In the genomic region with DNA sequence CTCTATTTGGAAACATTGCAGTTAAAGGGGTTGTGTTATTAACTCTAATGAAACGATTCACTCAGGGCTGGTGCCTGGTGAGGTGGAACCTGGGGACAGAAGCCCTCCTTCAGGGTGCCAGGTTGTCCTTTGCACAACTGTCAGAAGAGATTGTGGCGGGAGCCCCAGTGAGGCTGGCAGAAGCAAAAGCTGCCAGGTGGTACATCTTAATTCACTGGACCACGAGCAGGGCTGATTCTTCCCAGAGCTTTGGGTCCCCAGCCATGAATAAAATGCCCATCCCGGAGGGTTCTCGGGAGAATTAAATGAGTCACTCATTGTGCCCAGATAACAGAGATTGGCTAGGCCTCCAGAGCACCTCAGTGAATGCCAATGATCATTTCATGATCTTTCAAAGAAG, we compare ENCODE assay signal across 22 mouse cellular contexts.
DNase-seq lines count a peak whose midpoint lies in the region; ATAC-seq and TF ChIP-seq lines count a peak whose summit lies in the region.
"Had no signal": no experiment of that assay in that cellular context is flagged by ENCODE, and none has a peak within 500 bp of the region (broad histone marks: within the 10 kb centered on the region; RNA-seq: fewer than 3 reads in every experiment).

No protein-coding gene starts in this region.

- no peak overlapping the region for H3K4me3 ChIP-seq in cerebellum, adult 2 months (replicated peaks; ENCODE audit: insufficient read depth, low read depth, low read length)
- no peak overlapping the region for H3K4me3 ChIP-seq in hindbrain, embryonic 16.5 days (ENCODE audit: low read length)
- no peak overlapping the region for H3K4me3 ChIP-seq in hindbrain, embryonic 10.5 days
- no peak overlapping the region for H3K4me3 ChIP-seq in left cerebral cortex, adult 2 months
- H3K4me3 ChIP-seq in midbrain, postnatal 0 days (ENCODE audit: low read depth, low read length): no peak overlapping the region
- no peak overlapping the region for H3K4me3 ChIP-seq in midbrain, embryonic 16.5 days (ENCODE audit: low read depth, low read length)
- H3K4me3 ChIP-seq: embryonic facial prominence, embryonic 12.5 days; embryonic facial prominence, embryonic 15.5 days; gastrocnemius, adult 2 months; heart, embryonic 12.5 days; heart, embryonic 15.5 days had no signal

- H3K9ac ChIP-seq in hindbrain, embryonic 16.5 days (ENCODE audit: low read depth, low read length): no peak overlapping the region
- no peak overlapping the region for H3K9ac ChIP-seq in midbrain, postnatal 0 days (replicated peaks; ENCODE audit: low read length, poor library complexity, severe bottlenecking)
- H3K9ac ChIP-seq in midbrain, embryonic 16.5 days (ENCODE audit: low read depth, low read length): no peak overlapping the region
- H3K9ac ChIP-seq: embryonic facial prominence, embryonic 12.5 days; embryonic facial prominence, embryonic 15.5 days; forebrain, postnatal 0 days; heart, embryonic 12.5 days; heart, embryonic 15.5 days had no signal

- no peak overlapping the region for H3K4me2 ChIP-seq in hindbrain, embryonic 16.5 days (ENCODE audit: low read length)
- H3K4me2 ChIP-seq in midbrain, postnatal 0 days (ENCODE audit: low read depth, low read length, poor library complexity, severe bottlenecking): no peak overlapping the region
- H3K4me2 ChIP-seq in midbrain, embryonic 16.5 days (ENCODE audit: low read length): no peak overlapping the region
- H3K4me2 ChIP-seq: embryonic facial prominence, embryonic 12.5 days; embryonic facial prominence, embryonic 15.5 days; heart, embryonic 12.5 days; heart, embryonic 15.5 days had no signal

- no peak for TF ChIP-seq POLR2A in cerebellum, adult 2 months (IDR thresholded peaks at IDR 0.05; ENCODE audit: borderline replicate concordance, insufficient read depth, low read length)

- no peaks in the 10 kb centered on the region for H3K9me3 ChIP-seq in hindbrain, embryonic 16.5 days (ENCODE audit: control insufficient read depth, low read length)
- no peaks in the 10 kb centered on the region for H3K9me3 ChIP-seq in hindbrain, embryonic 10.5 days
- H3K9me3 ChIP-seq in midbrain, postnatal 0 days (ENCODE audit: low read length): no peaks in the 10 kb centered on the region
- H3K9me3 ChIP-seq in midbrain, embryonic 16.5 days (replicated peaks; ENCODE audit: control insufficient read depth, low read length, poor library complexity, severe bottlenecking): no peaks in the 10 kb centered on the region
- H3K9me3 ChIP-seq: embryonic facial prominence, embryonic 12.5 days; embryonic facial prominence, embryonic 15.5 days; heart, embryonic 12.5 days; heart, embryonic 15.5 days had no signal

- no peaks in the 10 kb centered on the region for H3K27me3 ChIP-seq in cerebellum, adult 2 months (ENCODE audit: control insufficient read depth, insufficient read depth, low read length)
- no peaks in the 10 kb centered on the region for H3K27me3 ChIP-seq in hindbrain, embryonic 16.5 days (replicated peaks; ENCODE audit: control insufficient read depth, insufficient read depth, low read length)
- no peaks in the 10 kb centered on the region for H3K27me3 ChIP-seq in hindbrain, embryonic 10.5 days (ENCODE audit: insufficient read depth, poor library complexity, severe bottlenecking)
- no peaks in the 10 kb centered on the region for H3K27me3 ChIP-seq in midbrain, postnatal 0 days (ENCODE audit: insufficient read depth, low read length)
- H3K27me3 ChIP-seq in midbrain, embryonic 16.5 days (ENCODE audit: control insufficient read depth, insufficient read depth, low read depth, low read length): no peaks in the 10 kb centered on the region
- H3K27me3 ChIP-seq: embryonic facial prominence, embryonic 12.5 days; embryonic facial prominence, embryonic 15.5 days had no signal

- WGBS in cerebellum, adult 2 months: 32% methylated on average over 5 of the region's 5 CpGs
- WGBS in hindbrain, embryonic 16.5 days: 33% methylated on average over 5 of the region's 5 CpGs
- 64% methylated on average over 5 of the region's 5 CpGs for WGBS in hindbrain, embryonic 10.5 days
- 29% methylated on average over 5 of the region's 5 CpGs for WGBS in midbrain, postnatal 0 days
- 47% methylated on average over 5 of the region's 5 CpGs for WGBS in midbrain, embryonic 16.5 days

- DNase-seq in cerebellum, postnatal 10 days: peak; percentile 50 to 60
- DNase-seq in cerebellum, adult 2 months: no peak
- DNase-seq in hindbrain, embryonic 10.5 days (ENCODE audit: low spot score): no peak
- peak; percentile 38 for DNase-seq in left cerebral cortex, postnatal 4 days
- no peak for DNase-seq in left cerebral cortex, adult 2 months (ENCODE audit: extremely low spot score in 1 of 2, low spot score in 2 of 2)
- peak; percentile 31 for DNase-seq in midbrain, postnatal 0 days (ENCODE audit: low spot score)
- DNase-seq: adrenal gland, adult 8-10 months; adrenal gland, postnatal 25 days; cerebellum, adult 11-12 months; gastrocnemius, adult 2 months; gastrocnemius, postnatal 14 days; heart, adult 11 months; heart, postnatal 10 days; heart, postnatal 36 days had no signal

- ATAC-seq in hindbrain, embryonic 16.5 days: no peak
- no peak for ATAC-seq in midbrain, postnatal 0 days (ENCODE audit: low FRiP score)
- no peak for ATAC-seq in midbrain, embryonic 16.5 days
- ATAC-seq: activated CD4-positive, CD25-positive, alpha-beta regulatory T cell, adult 4 months had no signal

- intact Hi-C loops in left cerebral cortex, postnatal 4 days (cut with DNase I): no loop called here
- intact Hi-C loops in left cerebral cortex, adult 2 months (cut with DNase I): no loop called here

- H3K27ac ChIP-seq in cerebellum, adult 2 months (ENCODE audit: insufficient read depth, low read length): no peak overlapping the region
- peak overlapping the region; percentile 5; the same call in 1 of the 2 replicates for H3K27ac ChIP-seq in hindbrain, embryonic 16.5 days (ENCODE audit: low read depth, low read length)
- H3K27ac ChIP-seq in hindbrain, embryonic 10.5 days: no peak overlapping the region
- no peak overlapping the region for H3K27ac ChIP-seq in left cerebral cortex, adult 2 months
- H3K27ac ChIP-seq in midbrain, postnatal 0 days (ENCODE audit: low read depth, low read length): no peak overlapping the region
- no peak overlapping the region for H3K27ac ChIP-seq in midbrain, embryonic 16.5 days (ENCODE audit: low read length)
- H3K27ac ChIP-seq: embryonic facial prominence, embryonic 12.5 days; embryonic facial prominence, embryonic 15.5 days; gastrocnemius, adult 2 months; heart, embryonic 15.5 days had no signal

- no peak for TF ChIP-seq CTCF in cerebellum, adult 2 months (IDR thresholded peaks at IDR 0.05; ENCODE audit: borderline replicate concordance, insufficient read depth, low read depth, low read length)
- TF ChIP-seq CTCF in left cerebral cortex, adult 2 months (IDR thresholded peaks at IDR 0.05): no peak
- no peak for TF ChIP-seq CTCF in midbrain, postnatal 0 days (IDR thresholded peaks at IDR 0.05)

- no peaks in the 10 kb centered on the region for H3K36me3 ChIP-seq in hindbrain, embryonic 16.5 days (ENCODE audit: control insufficient read depth, insufficient read depth, low read length)
- no peaks in the 10 kb centered on the region for H3K36me3 ChIP-seq in hindbrain, embryonic 10.5 days
- no peaks in the 10 kb centered on the region for H3K36me3 ChIP-seq in midbrain, postnatal 0 days (ENCODE audit: insufficient read depth, low read length)
- H3K36me3 ChIP-seq in midbrain, embryonic 16.5 days (ENCODE audit: control insufficient read depth, insufficient read depth, low read length): no peaks in the 10 kb centered on the region
- H3K36me3 ChIP-seq: embryonic facial prominence, embryonic 12.5 days; embryonic facial prominence, embryonic 15.5 days; heart, embryonic 12.5 days; heart, embryonic 15.5 days had no signal

- H3K4me1 ChIP-seq in cerebellum, adult 2 months (ENCODE audit: control insufficient read depth, insufficient read depth, low read length): peaks cover 4% of the 10 kb centered on the region
- H3K4me1 ChIP-seq in hindbrain, embryonic 16.5 days (ENCODE audit: control insufficient read depth, insufficient read depth, low read depth, low read length): peaks cover 19% of the 10 kb centered on the region
- H3K4me1 ChIP-seq in hindbrain, embryonic 10.5 days (replicated peaks): no peaks in the 10 kb centered on the region
- peaks cover 5% of the 10 kb centered on the region; the same call in 1 of the 2 replicates for H3K4me1 ChIP-seq in midbrain, postnatal 0 days (ENCODE audit: insufficient read depth, low read length)
- H3K4me1 ChIP-seq in midbrain, embryonic 16.5 days (ENCODE audit: control insufficient read depth, insufficient read depth, low read length): peaks cover 8% of the 10 kb centered on the region
- H3K4me1 ChIP-seq: embryonic facial prominence, embryonic 12.5 days; embryonic facial prominence, embryonic 15.5 days; heart, embryonic 12.5 days; heart, embryonic 15.5 days had no signal

Comparison
In these comparisons a context has a peak if more than half of its experiments do, and no peak if none do; other contexts are left out.
1. DNase-seq: peak in cerebellum, postnatal 10 days (2 of 2), left cerebral cortex, postnatal 4 days (single experiment) and midbrain, postnatal 0 days (single experiment); none in cerebellum, adult 2 months (0 of 2), hindbrain, embryonic 10.5 days (single experiment) and left cerebral cortex, adult 2 months (0 of 2).